Mouse (Mus musculus) limb, embryonic 11.5 days (tissue): ENCODE results near the gene Ptms. TPM values are rescaled to one million over a fixed set of nuclear protein-coding genes. Genes with fewer than 3 reads are reported as not detected.
A peak's percentile ranks its signal among the peaks of the same experiment; 100 is the strongest.

Experiments used
- ATAC-seq: fragments of 200-750 bp; cut with Nextera tagmentation; 2 replicates; pipeline ENCODE4 v1.8.0; 2017; ENCODE audit warnings: low read depth; ENCODE audit not compliant: insufficient number of reproducible peaks, low FRiP score, low TSS enrichment
- DNase-seq: peaks from one replicate; pipeline ENCODE4 v3.0.0-alpha.2; 2015; ENCODE audit warnings: low spot score
- H3K27ac ChIP-seq: fragments of 300-500 bp; sonication (generic); replicated peaks from 2 replicates; pipeline ENCODE4 v1.5.1; 2014; ENCODE audit warnings: low read depth, mild to moderate bottlenecking, low read length
- H3K27me3 ChIP-seq: fragments of 300-500 bp; sonication (generic); 2 replicates; pipeline ENCODE4 v1.6.1; 2014; ENCODE audit warnings: mild to moderate bottlenecking, low read length, mixed read lengths; ENCODE audit not compliant: control insufficient read depth, insufficient read depth
- H3K36me3 ChIP-seq: fragments of 300-500 bp; sonication (generic); 2 replicates; pipeline ENCODE4 v1.6.1; 2014; ENCODE audit warnings: mild to moderate bottlenecking, low read length, moderate library complexity, mixed read lengths; ENCODE audit not compliant: control insufficient read depth, insufficient read depth
- H3K4me1 ChIP-seq: fragments of 300-500 bp; sonication (generic); 2 replicates; pipeline ENCODE4 v1.6.1; 2014; ENCODE audit warnings: low read length, mixed read lengths; ENCODE audit not compliant: control insufficient read depth, insufficient read depth
- H3K4me2 ChIP-seq: fragments of 300-500 bp; sonication (generic); 2 replicates; pipeline ENCODE4 v1.6.1; 2014; ENCODE audit warnings: low read depth, mild to moderate bottlenecking, moderate library complexity; ENCODE audit not compliant: severe bottlenecking
- H3K4me3 ChIP-seq: fragments of 300-500 bp; sonication (generic); 2 replicates; pipeline ENCODE4 v1.5.1; 2014; ENCODE audit warnings: low read depth, low read length
- H3K9ac ChIP-seq: fragments of 300-500 bp; sonication (generic); 2 replicates; pipeline ENCODE4 v1.6.1; 2014; ENCODE audit warnings: mild to moderate bottlenecking, low read length
- H3K9me3 ChIP-seq: fragments of 300-500 bp; sonication (generic); 2 replicates; pipeline ENCODE4 v1.6.1; 2016; ENCODE audit warnings: low read length; ENCODE audit not compliant: control insufficient read depth
- WGBS: fragments of 180-500 bp; shearing (Covaris S2); extraction: QIAGEN DNeasy Blood & Tissue Kit; methylation state at CpG from one replicate; pipeline ENCODE4 v1.1.7; 2014; 5-methylcytosine and 5-hydroxymethylcytosine counted together
- polyA plus RNA-seq: library from polyadenylated mRNA; unstranded; fragments of >200 nt; fragmentation: Nextera tagmentation; extraction: Ambion mirVana; gene quantifications from 2 replicates; pipeline ENCODE4 v1.2.1, GENCODE M21; 2014

The Ptms gene
- 221 and 223 TPM in 2 replicates for polyA plus RNA-seq

DNA sequence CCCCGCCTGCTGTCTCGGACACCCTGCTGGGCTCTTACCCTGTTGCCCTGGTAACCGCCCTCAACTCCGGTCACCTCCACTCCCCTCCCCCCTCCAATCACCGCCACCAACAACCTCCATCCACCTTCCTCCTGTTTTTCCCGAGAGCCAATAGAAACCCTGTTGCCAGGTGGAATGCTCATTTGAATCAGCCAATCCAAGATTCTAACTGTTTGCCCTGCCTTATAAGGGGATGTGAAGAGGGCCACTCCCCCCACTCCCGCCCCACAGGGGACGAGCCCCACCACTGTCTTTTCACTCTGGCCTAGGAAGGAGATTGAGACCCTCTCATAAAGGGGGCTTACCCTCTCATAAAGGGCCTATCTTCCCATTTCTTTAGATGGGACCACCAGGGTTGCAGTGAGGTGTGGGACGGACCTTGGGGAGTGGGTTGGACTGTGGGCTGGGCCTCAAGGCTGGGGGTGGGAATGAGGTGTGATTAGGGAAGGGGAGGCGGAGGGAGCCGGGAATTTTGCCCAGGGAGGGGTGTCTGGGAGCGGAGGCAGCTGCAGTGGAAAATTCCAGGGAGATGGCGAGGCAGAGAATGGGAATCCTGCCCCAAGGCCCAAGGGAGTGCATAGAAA lies at the start of gene Ptms:
Ptms (minus strand) TSS at position 409 of the 623 bp plus-strand sequence.
- DNase-seq (peak; percentile 96), ATAC-seq (peak; percentile 88)
- H3K9me3 ChIP-seq, result no peaks in the 10 kb centered on the region
- H3K27ac ChIP-seq, result peak within 1 kb of the TSS; percentile 99
- H3K4me1 ChIP-seq, result peaks cover 38% of the 10 kb centered on the region
- peak within 1 kb of the TSS; percentile 30 for H3K4me2 ChIP-seq
- peaks cover 2% of the 10 kb centered on the region; the same call in 1 of the 2 replicates for H3K36me3 ChIP-seq
- H3K4me3 ChIP-seq, result no peak within 1 kb of the TSS; the same call in 1 of the 2 replicates
- WGBS, result under 1% methylated on average over 13 of the region's 13 CpGs
- H3K9ac ChIP-seq, result peak within 1 kb of the TSS; percentile 56
- H3K27me3 ChIP-seq, result no peaks in the 10 kb centered on the region

DNA sequence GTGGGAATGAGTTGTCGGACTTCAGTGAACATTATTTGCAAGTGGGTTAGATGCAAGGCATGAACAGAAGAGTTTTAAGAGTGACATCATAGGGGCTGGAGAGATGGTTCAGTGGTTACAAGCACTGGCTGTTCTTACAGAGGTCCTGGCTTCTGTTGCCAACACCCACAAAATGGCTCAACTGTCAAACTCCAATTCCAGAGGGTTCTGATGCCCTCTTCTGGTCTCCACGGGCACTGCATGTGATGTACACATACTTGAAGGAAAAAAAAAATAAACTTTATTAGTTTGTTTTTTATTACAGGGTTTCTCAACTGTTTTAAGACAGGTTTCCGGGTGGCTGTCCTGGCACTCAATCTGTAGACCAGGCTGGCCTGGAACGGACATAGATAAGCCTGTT lies 47.9 kb upstream of the Ptms start:
- Histone ChIP-seq H3K9me3 (0 out of 2 replicates have a peak, but pooled peaks cover 7% of the 10 kb centered on the region), H3K9ac (no peak overlapping the region), H3K27ac (no peak overlapping the region), H3K4me2 (no peak overlapping the region), H3K27me3 (no peaks in the 10 kb centered on the region), H3K36me3 (no peaks in the 10 kb centered on the region), H3K4me1 (peaks cover 5% of the 10 kb centered on the region), H3K4me3 (no peak overlapping the region)
- 73% methylated on average over 4 of the region's 4 CpGs for WGBS
- ATAC-seq, result no peak
- peak; percentile 72 for DNase-seq

DNA sequence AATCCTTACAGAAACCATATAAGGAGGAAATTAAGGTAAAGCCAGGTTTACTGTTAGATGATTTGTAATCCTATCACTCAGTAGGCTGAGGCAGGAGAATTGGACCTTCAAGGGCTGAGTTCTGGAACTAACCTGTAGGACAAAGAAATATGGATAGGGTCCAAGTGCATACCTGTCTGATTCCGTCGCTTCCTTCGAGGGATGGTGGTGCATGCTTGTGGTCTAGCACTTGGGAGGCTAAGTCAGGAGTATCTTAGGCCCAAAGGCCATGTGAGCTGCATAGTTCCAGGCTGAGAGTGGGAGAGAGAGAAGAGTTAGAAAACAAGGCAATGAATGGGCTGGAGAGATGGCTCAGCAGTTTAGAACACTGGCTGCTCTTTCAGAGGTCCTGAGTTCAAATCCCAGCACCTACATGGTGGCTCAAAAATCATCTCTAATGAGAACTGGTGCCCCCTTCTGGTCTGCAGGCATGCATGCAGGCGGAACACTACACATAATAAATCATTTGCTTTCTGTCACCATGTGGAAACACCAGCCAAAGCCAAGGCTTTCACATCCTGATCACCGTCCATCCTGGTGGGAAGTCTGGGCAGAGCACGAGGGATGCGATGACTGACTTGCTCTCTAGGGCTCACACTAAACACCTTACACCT lies 46.7 kb upstream of the Ptms start:
- Histone ChIP-seq H3K4me1 (peaks cover 5% of the 10 kb centered on the region), H3K9me3 (0 out of 2 replicates have a peak, but pooled peaks cover 7% of the 10 kb centered on the region), H3K36me3 (no peaks in the 10 kb centered on the region; the same call in 1 of the 2 replicates), H3K27me3 (no peaks in the 10 kb centered on the region), H3K27ac (no peak overlapping the region), H3K9ac (no peak overlapping the region), H3K4me3 (0 out of 2 replicates have a peak overlapping the region, but pooled peaks have one; percentile 74), H3K4me2 (peak overlapping the region; percentile 86)
- ATAC-seq (no peak), DNase-seq (peak; percentile 27)
- WGBS, result 96% methylated on average over 7 of the region's 7 CpGs

DNA sequence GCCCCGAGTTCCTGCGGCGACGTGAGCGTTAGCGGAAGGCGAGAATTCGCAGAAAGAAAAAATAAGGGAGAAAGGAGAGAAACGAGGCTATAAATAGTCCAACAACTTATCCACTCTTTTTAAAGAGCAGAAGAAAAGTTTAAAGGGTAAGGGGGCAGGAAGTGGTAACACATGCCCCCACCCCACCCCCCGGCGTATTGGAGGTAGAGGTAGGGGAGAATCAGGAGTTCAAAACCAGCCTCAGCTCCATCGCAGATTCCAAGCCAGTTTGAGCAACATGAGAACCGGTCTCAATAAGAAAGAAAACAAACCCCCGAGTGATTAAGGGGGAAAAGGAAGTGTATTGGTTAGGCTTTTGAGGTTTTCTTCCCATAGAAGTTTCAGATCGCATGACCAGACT lies 45.8 kb upstream of the Ptms start:
- no peak for ATAC-seq
- Histone ChIP-seq H3K36me3 (no peaks in the 10 kb centered on the region; the same call in 1 of the 2 replicates), H3K4me2 (peak overlapping the region; percentile 86), H3K9me3 (0 out of 2 replicates have a peak, but pooled peaks cover 7% of the 10 kb centered on the region), H3K27ac (peak overlapping the region; percentile 70; the same call in 1 of the 2 replicates), H3K4me3 (peak overlapping the region; percentile 74), H3K27me3 (no peaks in the 10 kb centered on the region), H3K4me1 (peaks cover 5% of the 10 kb centered on the region), H3K9ac (peak overlapping the region; percentile 95)
- DNase-seq, result no peak
- 16% methylated on average over 15 of the region's 15 CpGs for WGBS

DNA sequence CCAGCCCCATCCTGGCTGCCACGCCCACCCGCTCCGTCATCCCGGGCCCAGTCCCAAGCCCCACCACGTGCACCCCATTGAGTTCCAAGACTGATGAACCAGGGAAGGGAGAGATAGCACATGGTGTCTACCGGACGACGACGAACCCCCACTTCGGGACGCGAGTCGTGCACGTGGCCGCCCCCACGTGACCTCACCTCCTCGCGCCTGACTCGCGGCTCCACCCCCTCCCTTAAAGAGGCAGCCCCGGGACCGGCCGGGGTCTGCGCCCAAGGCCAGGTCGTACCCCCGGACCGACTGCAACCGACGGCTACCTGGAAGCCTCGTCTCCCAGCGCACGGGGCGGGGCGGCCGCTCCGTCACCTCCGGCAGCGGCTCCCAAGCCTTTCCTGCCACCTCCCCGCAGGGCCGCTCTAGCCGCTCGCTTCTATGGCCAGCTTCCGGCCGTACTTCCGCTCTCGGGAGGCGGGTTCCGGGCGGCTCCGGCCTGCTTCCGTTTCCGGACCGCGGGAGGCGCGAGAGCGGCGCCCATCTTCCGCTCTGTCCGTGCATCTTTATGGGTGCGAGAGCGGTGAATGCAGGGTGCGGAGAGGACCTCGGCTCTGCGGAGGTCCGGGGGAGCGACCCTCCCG lies 45.3 kb upstream of the Ptms start, which contains the start of gene Cops7a:
Cops7a (minus strand) TSS at position 451 of the 632 bp plus-strand sequence.
- peak; percentile 89 for ATAC-seq
- H3K9ac ChIP-seq, result peak within 1 kb of the TSS; percentile 95
- H3K9me3 ChIP-seq, result 0 out of 2 replicates have a peak, but pooled peaks cover 7% of the 10 kb centered on the region
- no peaks in the 10 kb centered on the region for H3K27me3 ChIP-seq
- peak within 1 kb of the TSS; percentile 86 for H3K4me2 ChIP-seq
- peak within 1 kb of the TSS; percentile 74 for H3K4me3 ChIP-seq
- peaks cover 2% of the 10 kb centered on the region; the same call in 1 of the 2 replicates for H3K36me3 ChIP-seq
- under 1% methylated on average over 68 of the region's 68 CpGs for WGBS
- peak; percentile 97 for DNase-seq
- H3K4me1 ChIP-seq, result peaks cover 5% of the 10 kb centered on the region
- peak within 1 kb of the TSS; percentile 70; the same call in 1 of the 2 replicates for H3K27ac ChIP-seq

DNA sequence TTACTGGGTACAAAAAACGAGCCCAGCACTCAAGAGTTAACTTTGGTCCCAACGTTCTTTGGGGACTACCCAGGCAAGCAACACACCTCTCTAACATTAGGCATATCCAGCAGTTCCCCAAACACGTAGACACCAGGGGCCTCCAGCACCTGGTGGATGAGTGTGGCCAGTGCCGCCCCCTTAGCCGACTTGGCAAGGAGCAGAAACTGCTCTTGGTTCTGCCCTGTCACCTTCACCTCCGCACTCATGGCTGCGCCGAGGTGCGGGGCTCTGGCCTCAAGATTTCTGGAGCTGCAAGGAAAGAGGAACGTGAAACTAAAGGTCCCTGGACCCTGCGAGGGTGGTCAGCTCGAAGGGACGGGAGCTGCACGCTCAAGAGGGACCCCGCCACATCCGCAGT lies 44.7 kb upstream of the Ptms start:
- Histone ChIP-seq H3K4me1 (peaks cover 5% of the 10 kb centered on the region), H3K36me3 (peaks cover 5% of the 10 kb centered on the region), H3K4me3 (peak overlapping the region; percentile 74), H3K27me3 (no peaks in the 10 kb centered on the region), H3K9me3 (0 out of 2 replicates have a peak, but pooled peaks cover 7% of the 10 kb centered on the region), H3K4me2 (peak overlapping the region; percentile 86), H3K27ac (peak overlapping the region; percentile 70; the same call in 1 of the 2 replicates), H3K9ac (peak overlapping the region; percentile 95)
- DNase-seq (no peak), ATAC-seq (peak; percentile 1; the same call in 1 of the 2 replicates)
- 47% methylated on average over 16 of the region's 16 CpGs for WGBS

DNA sequence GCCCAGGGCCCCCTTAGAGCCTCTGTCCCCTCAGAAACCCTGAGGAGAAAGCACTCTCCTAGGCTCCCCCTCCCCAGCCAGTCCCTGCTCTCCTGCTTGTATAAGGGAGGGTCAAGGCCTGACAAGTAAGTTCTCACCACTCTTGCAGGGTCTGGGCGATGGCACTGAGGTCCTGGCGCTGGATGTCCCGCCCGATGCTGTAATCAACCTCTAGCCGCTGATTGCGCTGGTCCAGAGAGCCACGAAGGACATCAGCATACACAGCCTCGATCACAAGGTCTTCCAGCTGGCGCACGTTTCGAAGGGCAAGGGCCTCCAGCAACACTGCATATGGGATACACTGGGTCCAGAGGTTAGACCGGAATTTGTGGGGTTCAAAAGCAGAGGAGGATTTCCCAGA lies 41.1 kb upstream of the Ptms start:
- no peaks in the 10 kb centered on the region for H3K27me3 ChIP-seq
- no peak overlapping the region for H3K4me3 ChIP-seq
- H3K9ac ChIP-seq, result no peak overlapping the region
- WGBS, result 92% methylated on average over 12 of the region's 12 CpGs
- no peaks in the 10 kb centered on the region for H3K9me3 ChIP-seq
- no peak overlapping the region for H3K4me2 ChIP-seq
- no peak overlapping the region for H3K27ac ChIP-seq
- peaks cover 10% of the 10 kb centered on the region for H3K36me3 ChIP-seq
- peaks cover 5% of the 10 kb centered on the region for H3K4me1 ChIP-seq
- DNase-seq (no peak), ATAC-seq (no peak)

DNA sequence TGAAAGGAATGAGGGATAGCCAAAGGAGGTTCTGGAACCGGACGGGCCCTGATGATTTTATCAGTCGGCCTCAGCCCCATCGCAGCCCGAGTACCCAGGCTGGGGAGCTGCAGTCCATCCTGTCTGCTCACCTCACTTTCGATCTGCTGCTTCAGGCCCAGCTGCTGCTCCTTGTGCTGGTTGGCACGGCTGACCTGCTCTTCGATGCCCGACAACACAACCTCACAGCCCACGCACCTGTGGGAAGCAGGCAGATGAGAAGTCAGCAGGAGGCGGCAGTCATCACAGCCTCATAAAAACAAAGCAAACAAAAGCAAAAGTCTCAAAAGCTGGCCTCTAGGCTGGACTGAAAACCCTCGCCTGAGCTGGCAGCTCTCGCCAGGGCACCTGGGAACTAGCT lies 40.1 kb upstream of the Ptms start:
- no peaks in the 10 kb centered on the region for H3K27me3 ChIP-seq
- H3K27ac ChIP-seq, result no peak overlapping the region
- H3K4me1 ChIP-seq, result peaks cover 5% of the 10 kb centered on the region
- H3K4me2 ChIP-seq, result no peak overlapping the region
- no peak for DNase-seq
- WGBS, result 91% methylated on average over 13 of the region's 13 CpGs
- no peaks in the 10 kb centered on the region for H3K9me3 ChIP-seq
- no peak overlapping the region for H3K4me3 ChIP-seq
- peaks cover 10% of the 10 kb centered on the region for H3K36me3 ChIP-seq
- no peak overlapping the region for H3K9ac ChIP-seq
- no peak for ATAC-seq
